Mouse (Mus musculus): ENCODE results near the gene Zfyve1. TPM values are rescaled to one million over a fixed set of nuclear protein-coding genes. Genes with fewer than 3 reads are reported as not detected.

Zfyve1 gene
- polyA plus RNA-seq, 1 experiment from 2014 or later: 9.4 TPM

GRCm38 (mm10) chr12:83544791-83545190, 52.2 kb downstream of the Zfyve1 start:
- Histone ChIP-seq H3K4me3 (ENCODE audit: low read depth, low read length) (no peak overlapping the region), H3K27ac (ENCODE audit: low read depth, low read length) (no peak overlapping the region), H3K4me1 (replicated peaks; ENCODE audit: control insufficient read depth, insufficient read depth, low read length) (no peaks in the 10 kb centered on the region), H3K4me2 (no peak overlapping the region), H3K9ac (ENCODE audit: low read depth, low read length) (no peak overlapping the region), H3K9me3 (ENCODE audit: control insufficient read depth, low read length) (no peaks in the 10 kb centered on the region), H3K36me3 (ENCODE audit: control insufficient read depth, insufficient read depth, low read length) (peaks cover 5% of the 10 kb centered on the region; the same call in 1 of the 2 replicates), H3K27me3 (replicated peaks; ENCODE audit: control insufficient read depth, insufficient read depth, low read length) (no peaks in the 10 kb centered on the region)
- ATAC-seq (replicated peaks; ENCODE audit: low FRiP score): no peak
- DNase-seq (ENCODE audit: low spot score): no peak

DNA sequence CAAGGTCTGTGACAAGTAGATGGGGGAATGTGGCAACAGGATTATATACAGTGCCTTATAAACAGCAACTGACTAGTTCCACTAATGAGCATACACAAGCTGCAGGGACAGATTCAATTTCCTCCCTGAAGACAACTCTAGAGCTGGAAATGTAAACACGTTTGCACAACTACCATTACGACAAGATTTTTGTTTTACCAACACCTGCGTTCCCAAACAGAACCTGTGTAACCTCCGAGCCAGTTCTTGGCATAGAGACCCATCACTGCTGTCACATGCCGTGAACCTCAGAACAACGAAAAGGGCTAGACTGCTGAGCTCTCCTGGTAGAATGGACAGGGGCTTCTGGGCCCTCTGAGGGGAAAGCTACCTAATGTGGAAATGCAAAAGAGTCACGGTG, 53.0 kb downstream of the Zfyve1 start:
- H3K4me1 ChIP-seq (replicated peaks; ENCODE audit: control insufficient read depth, insufficient read depth, low read length): no peaks in the 10 kb centered on the region
- no peak overlapping the region for H3K9ac ChIP-seq (ENCODE audit: low read depth, low read length)
- no peak for DNase-seq (ENCODE audit: low spot score)
- H3K4me3 ChIP-seq (ENCODE audit: low read depth, low read length): no peak overlapping the region
- H3K4me2 ChIP-seq: no peak overlapping the region
- WGBS: 83% methylated on average over 7 of the region's 7 CpGs
- H3K27ac ChIP-seq (ENCODE audit: low read depth, low read length): no peak overlapping the region
- no peaks in the 10 kb centered on the region for H3K9me3 ChIP-seq (ENCODE audit: control insufficient read depth, low read length)
- H3K36me3 ChIP-seq (ENCODE audit: control insufficient read depth, insufficient read depth, low read length): peaks cover 5% of the 10 kb centered on the region; the same call in 1 of the 2 replicates
- no peaks in the 10 kb centered on the region for H3K27me3 ChIP-seq (replicated peaks; ENCODE audit: control insufficient read depth, insufficient read depth, low read length)
- no peak for ATAC-seq (replicated peaks; ENCODE audit: low FRiP score)

- Histone ChIP-seq H3K36me3 (ENCODE audit: control insufficient read depth, insufficient read depth, low read length) (peaks cover 6% of the 10 kb centered on the region; the same call in 1 of the 2 replicates), H3K27ac (ENCODE audit: low read depth, low read length) (no peak overlapping the region), H3K4me3 (ENCODE audit: low read depth, low read length) (no peak overlapping the region), H3K9ac (ENCODE audit: low read depth, low read length) (no peak overlapping the region), H3K9me3 (ENCODE audit: control insufficient read depth, low read length) (no peaks in the 10 kb centered on the region), H3K4me1 (replicated peaks; ENCODE audit: control insufficient read depth, insufficient read depth, low read length) (no peaks in the 10 kb centered on the region), H3K27me3 (replicated peaks; ENCODE audit: control insufficient read depth, insufficient read depth, low read length) (no peaks in the 10 kb centered on the region), H3K4me2 (no peak overlapping the region)
- 77% methylated on average over 9 of the region's 9 CpGs for WGBS
- no peak for DNase-seq (ENCODE audit: low spot score)
- ATAC-seq (replicated peaks; ENCODE audit: low FRiP score): no peak
Observed at GRCm38 (mm10) chr12:83536039-83536438, 61.0 kb downstream of the Zfyve1 start.

- H3K27me3 ChIP-seq (replicated peaks; ENCODE audit: control insufficient read depth, insufficient read depth, low read length): no peaks in the 10 kb centered on the region
Observed at GRCm38 (mm10) chr12:83535428-83535827, 61.6 kb downstream of the Zfyve1 start.

GRCm38 (mm10) chr12:83534190-83534589, 62.8 kb downstream of the Zfyve1 start:
- Histone ChIP-seq H3K36me3 (ENCODE audit: control insufficient read depth, insufficient read depth, low read length) (peaks cover 10% of the 10 kb centered on the region), H3K4me2 (no peak overlapping the region), H3K4me1 (replicated peaks; ENCODE audit: control insufficient read depth, insufficient read depth, low read length) (no peaks in the 10 kb centered on the region), H3K27me3 (replicated peaks; ENCODE audit: control insufficient read depth, insufficient read depth, low read length) (no peaks in the 10 kb centered on the region), H3K27ac (ENCODE audit: low read depth, low read length) (no peak overlapping the region), H3K9ac (ENCODE audit: low read depth, low read length) (no peak overlapping the region), H3K4me3 (ENCODE audit: low read depth, low read length) (no peak overlapping the region), H3K9me3 (ENCODE audit: control insufficient read depth, low read length) (no peaks in the 10 kb centered on the region)
- ATAC-seq (replicated peaks; ENCODE audit: low FRiP score) (no peak), DNase-seq (ENCODE audit: low spot score) (no peak)
- WGBS: 80% methylated on average over 3 of the region's 3 CpGs

More at GRCm38 (mm10) chr12:83535428-83535827, 61.6 kb downstream of the Zfyve1 start:
- Histone ChIP-seq H3K4me3 (ENCODE audit: low read depth, low read length) (no peak overlapping the region), H3K4me2 (no peak overlapping the region), H3K36me3 (ENCODE audit: control insufficient read depth, insufficient read depth, low read length) (peaks cover 6% of the 10 kb centered on the region; the same call in 1 of the 2 replicates), H3K4me1 (replicated peaks; ENCODE audit: control insufficient read depth, insufficient read depth, low read length) (no peaks in the 10 kb centered on the region), H3K27ac (ENCODE audit: low read depth, low read length) (no peak overlapping the region), H3K9ac (ENCODE audit: low read depth, low read length) (no peak overlapping the region), H3K9me3 (ENCODE audit: control insufficient read depth, low read length) (no peaks in the 10 kb centered on the region)
- DNase-seq (ENCODE audit: low spot score): no peak
- WGBS: 87% methylated on average over 11 of the region's 11 CpGs
- ATAC-seq (replicated peaks; ENCODE audit: low FRiP score): no peak

GRCm38 (mm10) chr12:83532966-83533365, 64.1 kb downstream of the Zfyve1 start:
- 88% methylated on average over 3 of the region's 3 CpGs for WGBS
- Histone ChIP-seq H3K9me3 (ENCODE audit: control insufficient read depth, low read length) (no peaks in the 10 kb centered on the region), H3K4me1 (replicated peaks; ENCODE audit: control insufficient read depth, insufficient read depth, low read length) (no peaks in the 10 kb centered on the region), H3K36me3 (ENCODE audit: control insufficient read depth, insufficient read depth, low read length) (peaks cover 12% of the 10 kb centered on the region), H3K4me2 (no peak overlapping the region), H3K4me3 (ENCODE audit: low read depth, low read length) (no peak overlapping the region), H3K9ac (ENCODE audit: low read depth, low read length) (no peak overlapping the region; the same call in 1 of the 2 replicates), H3K27me3 (replicated peaks; ENCODE audit: control insufficient read depth, insufficient read depth, low read length) (no peaks in the 10 kb centered on the region), H3K27ac (ENCODE audit: low read depth, low read length) (no peak overlapping the region)
- no peak for DNase-seq (ENCODE audit: low spot score)
- no peak for ATAC-seq (replicated peaks; ENCODE audit: low FRiP score)

DNA sequence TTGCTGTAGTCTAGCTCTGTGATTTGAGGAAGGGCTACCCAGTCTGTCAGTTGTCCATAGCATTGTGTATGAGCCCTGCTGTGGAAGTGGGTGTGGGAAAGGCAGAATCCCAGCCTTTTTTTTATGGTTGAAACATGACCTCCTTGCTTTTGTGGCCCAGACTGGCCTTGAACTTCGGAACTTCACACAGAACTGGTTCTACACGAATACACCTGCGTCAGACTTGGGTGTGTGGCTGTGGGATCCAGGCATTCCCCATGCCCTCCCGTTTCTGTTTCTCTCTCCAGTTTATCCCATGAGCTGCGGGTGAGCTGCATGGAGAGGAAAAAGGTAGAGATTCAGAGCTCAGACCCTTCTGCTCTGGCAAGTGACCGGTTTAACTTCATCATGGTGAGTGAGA, 65.0 kb downstream of the Zfyve1 start:
- no peaks in the 10 kb centered on the region for H3K9me3 ChIP-seq (ENCODE audit: control insufficient read depth, low read length)
- ATAC-seq (replicated peaks; ENCODE audit: low FRiP score): no peak
- no peak overlapping the region for H3K4me3 ChIP-seq (ENCODE audit: low read depth, low read length)
- peaks cover 10% of the 10 kb centered on the region for H3K36me3 ChIP-seq (ENCODE audit: control insufficient read depth, insufficient read depth, low read length)
- no peak overlapping the region for H3K27ac ChIP-seq (ENCODE audit: low read depth, low read length)
- no peak overlapping the region for H3K9ac ChIP-seq (ENCODE audit: low read depth, low read length)
- WGBS: 89% methylated on average over 6 of the region's 6 CpGs
- H3K4me2 ChIP-seq: no peak overlapping the region
- H3K27me3 ChIP-seq (replicated peaks; ENCODE audit: control insufficient read depth, insufficient read depth, low read length): no peaks in the 10 kb centered on the region
- DNase-seq (ENCODE audit: low spot score): no peak
- no peaks in the 10 kb centered on the region; the same call in 1 of the 2 replicates for H3K4me1 ChIP-seq (replicated peaks; ENCODE audit: control insufficient read depth, insufficient read depth, low read length)

DNA sequence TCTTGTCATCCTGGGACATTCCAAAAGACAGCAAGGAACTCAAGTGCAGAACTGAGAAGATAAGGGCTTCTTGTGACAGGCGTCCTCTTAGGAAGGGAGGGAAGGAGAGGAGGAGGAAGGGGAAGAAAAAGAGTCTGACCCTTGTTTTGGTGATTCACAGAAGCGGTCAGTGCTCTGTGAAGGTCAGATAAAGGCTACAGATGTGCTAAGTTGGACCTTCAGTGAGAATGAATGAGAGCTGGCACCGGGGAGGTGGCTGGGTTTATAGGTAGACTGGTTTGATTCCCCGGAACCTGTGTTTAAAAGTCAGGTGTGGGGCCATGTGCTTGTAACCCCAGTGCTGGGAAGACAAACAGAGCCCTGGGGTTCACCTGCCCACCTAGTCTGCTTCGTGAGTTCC, 68.4 kb downstream of the Zfyve1 start:
- no peaks in the 10 kb centered on the region for H3K27me3 ChIP-seq (replicated peaks; ENCODE audit: control insufficient read depth, insufficient read depth, low read length)
- WGBS: 80% methylated on average over 5 of the region's 5 CpGs
- H3K4me2 ChIP-seq: no peak overlapping the region
- peaks cover 9% of the 10 kb centered on the region for H3K4me1 ChIP-seq (replicated peaks; ENCODE audit: control insufficient read depth, insufficient read depth, low read length)
- H3K36me3 ChIP-seq (ENCODE audit: control insufficient read depth, insufficient read depth, low read length): peaks cover 10% of the 10 kb centered on the region
- no peak overlapping the region for H3K4me3 ChIP-seq (ENCODE audit: low read depth, low read length)
- no peak overlapping the region for H3K9ac ChIP-seq (ENCODE audit: low read depth, low read length)
- ATAC-seq (replicated peaks; ENCODE audit: low FRiP score): no peak
- H3K9me3 ChIP-seq (ENCODE audit: control insufficient read depth, low read length): no peaks in the 10 kb centered on the region
- no peak for DNase-seq (ENCODE audit: low spot score)
- no peak overlapping the region for H3K27ac ChIP-seq (ENCODE audit: low read depth, low read length)

GRCm38 (mm10) chr12:83527816-83528215, 69.2 kb downstream of the Zfyve1 start:
- H3K4me1 ChIP-seq (replicated peaks; ENCODE audit: control insufficient read depth, insufficient read depth, low read length): peaks cover 10% of the 10 kb centered on the region
- H3K36me3 ChIP-seq (ENCODE audit: control insufficient read depth, insufficient read depth, low read length): peaks cover 10% of the 10 kb centered on the region
- 78% methylated on average over 6 of the region's 6 CpGs for WGBS
- no peak overlapping the region for H3K9ac ChIP-seq (ENCODE audit: low read depth, low read length)
- no peaks in the 10 kb centered on the region for H3K9me3 ChIP-seq (ENCODE audit: control insufficient read depth, low read length)
- DNase-seq (ENCODE audit: low spot score) (no peak), ATAC-seq (replicated peaks; ENCODE audit: low FRiP score) (no peak)
- no peak overlapping the region for H3K4me3 ChIP-seq (ENCODE audit: low read depth, low read length)
- no peak overlapping the region for H3K27ac ChIP-seq (ENCODE audit: low read depth, low read length)
- no peak overlapping the region for H3K4me2 ChIP-seq
- H3K27me3 ChIP-seq (replicated peaks; ENCODE audit: control insufficient read depth, insufficient read depth, low read length): no peaks in the 10 kb centered on the region
